Mouse (Mus musculus): ENCODE results near the gene Il6ra. TPM values are rescaled to one million over a fixed set of nuclear protein-coding genes. Genes with fewer than 3 reads are reported as not detected.

Il6ra gene
- polyA plus RNA-seq, 1 experiment from 2014 or later: 1.2 TPM

DNA sequence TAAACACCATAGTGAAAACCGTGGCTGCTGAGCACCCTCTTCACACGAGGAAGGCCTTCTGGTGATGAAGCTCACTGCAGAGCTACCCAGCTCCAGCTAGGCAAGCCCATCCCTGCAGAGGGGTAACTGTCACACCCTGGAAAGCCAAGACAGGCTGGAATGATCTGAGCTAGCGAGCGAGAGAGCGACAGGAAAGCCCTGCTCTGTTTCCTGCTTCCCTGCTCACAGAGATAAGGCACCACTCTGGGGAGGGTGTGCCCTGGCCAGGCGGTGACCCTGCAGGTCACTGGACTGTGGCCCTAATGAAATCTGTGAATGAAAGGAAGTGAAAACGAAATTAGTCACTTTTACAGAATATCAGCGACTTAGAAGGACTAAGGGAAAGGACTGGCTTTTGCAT is 77.6 kb downstream of the Il6ra start:
- Histone ChIP-seq H3K4me1 (peaks cover 12% of the 10 kb centered on the region), H3K27ac (replicated peaks) (no peak overlapping the region), H3K9me3 (replicated peaks) (no peaks in the 10 kb centered on the region), H3K36me3 (no peaks in the 10 kb centered on the region), H3K27me3 (replicated peaks) (peaks cover 37% of the 10 kb centered on the region), H3K9ac (replicated peaks) (no peak overlapping the region), H3K4me3 (replicated peaks) (no peak overlapping the region), H3K4me2 (no peak overlapping the region)
- ATAC-seq (ENCODE audit: low FRiP score): no peak
- 67% methylated on average over 8 of the region's 8 CpGs for WGBS

DNA sequence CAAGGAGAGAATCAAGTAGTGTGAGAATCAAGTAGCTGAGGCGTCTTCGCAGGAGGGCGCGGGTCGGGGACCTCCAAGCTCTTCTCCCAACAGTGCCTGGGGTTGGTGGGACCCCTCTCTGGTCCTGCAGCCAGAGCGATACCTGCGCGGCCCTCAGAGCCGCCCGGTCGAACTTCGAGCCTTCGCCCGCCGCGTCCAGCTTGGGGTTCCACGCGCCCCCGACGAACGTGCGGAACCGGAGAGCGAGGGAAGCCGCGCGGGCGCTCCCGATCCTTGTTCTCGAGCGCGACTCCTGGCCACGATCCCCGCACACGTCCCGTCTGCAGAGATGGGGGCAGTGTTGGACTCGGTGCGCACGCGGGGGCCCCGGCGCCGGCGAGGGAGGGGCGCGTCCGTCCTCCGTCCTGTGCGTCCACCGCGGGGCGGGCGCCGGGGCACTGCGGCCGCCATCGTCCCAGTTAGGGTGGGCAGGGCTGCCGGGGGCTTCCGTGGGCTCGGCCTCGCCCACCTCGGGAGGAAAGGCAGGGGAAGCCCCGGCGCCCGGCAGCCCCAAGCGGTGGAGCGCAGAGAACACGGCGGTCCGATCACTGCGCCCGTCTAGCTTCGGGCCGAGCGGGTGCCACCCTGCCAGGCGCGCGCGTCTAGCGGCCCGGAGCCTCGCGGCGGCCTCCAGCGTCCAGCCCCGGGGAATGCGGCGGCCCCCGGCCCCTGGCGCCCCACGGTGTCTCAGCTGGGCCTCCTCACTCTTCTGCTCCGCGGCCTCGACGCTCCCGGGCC is 82.0 kb downstream of the Il6ra start, which contains the start of gene She:
She (plus strand) TSS at position 556 of the 777 bp plus-strand sequence.
- Histone ChIP-seq H3K27me3 (replicated peaks) (peaks cover 57% of the 10 kb centered on the region), H3K4me3 (replicated peaks) (peak within 1 kb of the TSS; percentile 40), H3K4me1 (peaks cover 12% of the 10 kb centered on the region), H3K9me3 (replicated peaks) (no peaks in the 10 kb centered on the region), H3K36me3 (no peaks in the 10 kb centered on the region), H3K9ac (replicated peaks) (0 out of 2 replicates have a peak within 1 kb of the TSS, but pooled peaks have one; percentile 17), H3K4me2 (peak within 1 kb of the TSS; percentile 58), H3K27ac (replicated peaks) (no peak within 1 kb of the TSS)
- ATAC-seq (ENCODE audit: low FRiP score): no peak
- 2% methylated on average over 83 of the region's 96 CpGs for WGBS

DNA sequence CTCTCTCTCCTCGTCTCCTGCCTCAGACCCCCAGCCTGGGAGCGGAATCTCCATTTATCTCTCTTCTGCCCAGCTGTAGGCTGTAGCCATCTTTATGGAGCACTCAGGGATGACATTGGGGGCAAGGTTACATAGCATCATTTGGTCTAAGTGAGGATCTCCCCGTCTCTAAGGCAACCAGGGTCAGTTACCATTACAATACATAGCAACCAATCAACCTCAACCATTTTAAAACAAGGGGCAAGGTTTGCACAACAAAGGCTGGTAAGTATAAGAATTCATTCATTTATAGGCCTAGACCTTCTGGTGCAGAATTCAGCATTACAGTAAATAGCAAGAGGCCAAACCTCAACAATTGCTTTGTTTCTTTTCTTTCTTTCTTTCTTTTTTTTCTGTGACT is 86.7 kb downstream of the Il6ra start:
- Histone ChIP-seq H3K9me3 (replicated peaks) (no peaks in the 10 kb centered on the region), H3K4me2 (no peak overlapping the region), H3K36me3 (no peaks in the 10 kb centered on the region), H3K27ac (replicated peaks) (no peak overlapping the region), H3K4me1 (peaks cover 6% of the 10 kb centered on the region), H3K9ac (replicated peaks) (no peak overlapping the region), H3K4me3 (replicated peaks) (no peak overlapping the region), H3K27me3 (replicated peaks) (peaks cover 29% of the 10 kb centered on the region)
- ATAC-seq (ENCODE audit: low FRiP score): no peak
- WGBS: 62% methylated on average over 3 of the region's 3 CpGs

DNA sequence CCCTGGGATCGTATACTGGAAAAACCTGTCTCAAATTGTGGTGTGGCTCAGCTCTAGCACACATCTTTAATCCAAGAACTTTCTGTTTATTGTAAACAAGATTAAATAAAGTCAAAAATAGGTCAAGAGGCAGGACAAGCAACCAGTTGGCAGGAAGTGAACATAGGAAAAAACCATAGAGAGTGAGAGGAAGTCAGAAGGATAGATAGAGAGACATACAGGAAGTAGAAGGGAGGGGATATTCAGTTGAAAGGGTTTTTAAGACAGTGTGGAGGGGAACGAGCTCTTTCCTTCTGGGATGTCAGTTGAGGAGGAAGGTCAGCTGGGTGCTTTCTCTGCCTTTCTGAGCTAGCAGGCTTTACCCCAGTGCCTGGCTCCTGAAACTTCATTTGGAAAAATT is 89.4 kb downstream of the Il6ra start:
- no peak for ATAC-seq (ENCODE audit: low FRiP score)
- peaks cover 2% of the 10 kb centered on the region for H3K27me3 ChIP-seq (replicated peaks)
- no peaks in the 10 kb centered on the region for H3K9me3 ChIP-seq (replicated peaks)
- 69% methylated on average over 2 of the region's 2 CpGs for WGBS
- no peak overlapping the region for H3K9ac ChIP-seq (replicated peaks)
- no peaks in the 10 kb centered on the region for H3K36me3 ChIP-seq
- H3K4me1 ChIP-seq: no peaks in the 10 kb centered on the region
- no peak overlapping the region for H3K4me2 ChIP-seq
- no peak overlapping the region for H3K27ac ChIP-seq (replicated peaks)
- no peak overlapping the region for H3K4me3 ChIP-seq (replicated peaks)

DNA sequence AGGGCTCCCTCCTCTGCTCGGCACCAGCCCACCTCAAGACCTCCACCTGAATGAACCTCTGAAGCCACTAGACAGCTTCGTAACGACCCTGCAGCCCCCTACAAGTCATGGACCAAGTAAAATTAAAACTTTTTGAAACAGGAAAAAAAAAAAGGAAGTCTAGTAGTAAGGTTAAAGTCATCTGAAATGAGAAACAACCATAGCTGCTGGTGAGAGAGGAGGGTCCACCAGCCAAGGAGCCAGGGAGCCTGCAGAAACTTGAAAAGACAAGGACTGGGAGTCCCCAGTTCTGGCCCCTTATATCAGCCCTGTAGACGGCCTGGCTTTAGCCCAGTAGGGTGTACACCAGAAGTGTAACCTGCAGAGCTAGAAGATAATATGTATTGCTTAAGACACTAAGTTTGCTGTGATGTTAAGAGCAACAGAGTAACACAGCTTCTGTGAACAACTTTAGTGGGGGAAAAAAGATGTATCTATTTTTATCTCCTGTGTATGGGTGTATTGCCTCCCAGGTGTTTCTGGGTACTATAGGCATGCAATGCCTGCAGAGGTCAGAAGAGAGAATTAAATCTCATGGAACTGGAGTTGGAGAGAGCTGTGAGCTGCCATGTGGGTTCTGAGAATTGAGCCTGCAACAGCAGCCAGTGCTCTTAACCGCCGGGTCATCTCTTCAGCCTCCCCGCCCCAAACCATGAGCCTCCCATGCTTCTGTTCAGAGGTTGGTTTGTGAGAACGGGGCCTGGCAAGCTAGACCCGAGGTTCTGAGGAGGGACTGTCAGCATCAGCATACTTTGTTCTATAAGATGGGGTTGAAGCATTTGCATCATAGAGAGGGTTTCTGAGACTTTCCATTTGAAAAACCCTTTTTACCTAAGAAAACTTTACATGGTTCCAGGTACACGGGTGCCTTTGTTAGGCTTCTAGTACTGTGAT is 91.2 kb downstream of the Il6ra start:
- H3K9ac ChIP-seq (replicated peaks): no peak overlapping the region
- no peak overlapping the region for H3K4me3 ChIP-seq (replicated peaks)
- H3K4me1 ChIP-seq: no peaks in the 10 kb centered on the region
- no peak overlapping the region for H3K27ac ChIP-seq (replicated peaks)
- H3K27me3 ChIP-seq (replicated peaks): no peaks in the 10 kb centered on the region
- no peaks in the 10 kb centered on the region for H3K36me3 ChIP-seq
- ATAC-seq (ENCODE audit: low FRiP score): no peak
- no peaks in the 10 kb centered on the region for H3K9me3 ChIP-seq (replicated peaks)
- no peak overlapping the region for H3K4me2 ChIP-seq
- 75% methylated on average over 10 of the region's 10 CpGs for WGBS

DNA sequence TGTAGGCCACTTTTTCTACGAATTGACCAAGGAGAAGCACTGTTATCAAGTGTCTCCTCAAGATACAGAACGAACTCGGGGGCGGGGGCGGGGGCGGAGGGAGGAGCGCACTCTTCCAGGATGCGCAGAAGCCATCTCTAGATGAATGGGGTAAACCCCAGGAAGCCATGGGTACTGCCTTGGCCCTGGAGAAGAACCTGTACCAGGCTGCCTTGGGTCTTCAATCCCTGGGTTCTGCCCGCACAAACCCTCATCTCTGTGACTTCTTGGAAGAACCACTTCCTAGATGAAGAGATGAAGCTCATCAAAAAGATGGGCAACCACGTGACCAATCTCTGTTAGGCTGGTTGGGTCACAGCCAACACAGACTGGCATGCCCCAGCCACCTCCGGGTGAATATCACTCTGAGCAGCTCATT is 91.9 kb downstream of the Il6ra start:
- Histone ChIP-seq H3K9me3 (replicated peaks) (no peaks in the 10 kb centered on the region), H3K4me1 (no peaks in the 10 kb centered on the region), H3K4me2 (no peak overlapping the region), H3K9ac (replicated peaks) (no peak overlapping the region), H3K27ac (replicated peaks) (no peak overlapping the region), H3K36me3 (no peaks in the 10 kb centered on the region), H3K27me3 (replicated peaks) (no peaks in the 10 kb centered on the region), H3K4me3 (replicated peaks) (no peak overlapping the region)
- no peak for ATAC-seq (ENCODE audit: low FRiP score)
- 88% methylated on average over 11 of the region's 11 CpGs for WGBS

DNA sequence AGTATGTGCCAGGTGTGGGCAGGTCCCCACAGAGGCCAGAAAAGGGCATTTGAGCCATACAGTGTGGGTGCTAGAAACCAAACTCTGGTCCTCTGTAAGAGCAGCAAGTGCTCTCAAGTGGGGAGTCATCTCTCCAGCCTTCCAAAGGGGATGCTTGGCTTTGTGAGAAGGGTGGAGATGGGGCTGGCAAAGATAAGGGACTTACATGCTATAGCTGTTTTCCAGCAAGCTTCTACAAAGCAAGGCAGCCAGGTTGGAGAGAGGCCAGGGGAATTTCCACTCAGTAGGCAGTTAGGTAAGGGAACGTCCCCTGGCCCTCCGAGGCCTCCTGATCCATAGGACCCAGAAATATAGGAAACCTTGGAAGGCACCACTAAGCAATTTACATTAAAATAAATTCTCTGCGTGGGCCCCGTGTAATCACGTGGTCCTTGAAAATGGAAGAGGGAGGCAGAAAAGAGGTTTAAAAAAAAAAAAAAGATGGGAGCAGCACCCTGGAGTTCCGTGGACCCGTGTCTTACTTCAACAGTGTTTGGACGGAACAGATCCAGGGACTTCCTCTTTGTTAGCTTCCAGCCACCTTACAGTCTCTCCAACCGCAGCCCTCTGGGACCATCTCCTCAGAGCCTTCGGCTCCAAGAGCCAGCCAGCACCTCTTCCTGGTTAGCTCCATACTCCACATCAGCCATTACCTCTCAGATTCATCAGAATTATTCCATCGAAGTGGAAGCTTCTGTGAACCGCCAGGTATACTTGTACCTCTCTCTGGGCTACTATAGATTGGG is 92.5 kb downstream of the Il6ra start:
- Histone ChIP-seq H3K4me1 (no peaks in the 10 kb centered on the region), H3K9ac (replicated peaks) (no peak overlapping the region), H3K27ac (replicated peaks) (no peak overlapping the region), H3K4me3 (replicated peaks) (no peak overlapping the region), H3K36me3 (no peaks in the 10 kb centered on the region), H3K9me3 (replicated peaks) (no peaks in the 10 kb centered on the region), H3K27me3 (replicated peaks) (no peaks in the 10 kb centered on the region), H3K4me2 (no peak overlapping the region)
- 90% methylated on average over 12 of the region's 12 CpGs for WGBS
- no peak for ATAC-seq (ENCODE audit: low FRiP score)

DNA sequence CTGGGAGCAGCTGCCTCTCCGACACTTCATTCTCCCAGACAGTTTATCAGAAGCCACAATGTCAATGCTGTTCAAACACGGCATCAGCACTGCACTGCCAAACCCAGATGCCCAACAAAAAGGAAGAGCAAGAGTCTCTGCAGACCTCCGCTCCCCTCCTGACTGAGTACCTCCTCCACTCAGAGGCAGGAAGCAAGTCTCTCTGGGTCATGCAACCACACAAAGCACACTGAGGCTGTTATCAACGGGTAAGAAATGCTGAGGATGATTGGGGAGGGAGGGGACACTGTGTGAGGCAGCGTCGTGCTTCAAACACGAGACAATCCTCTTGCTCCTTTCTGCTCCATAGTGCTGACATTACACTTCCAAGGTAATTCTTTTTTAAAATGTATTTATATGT is 93.1 kb downstream of the Il6ra start:
- H3K27me3 ChIP-seq (replicated peaks): no peaks in the 10 kb centered on the region
- no peaks in the 10 kb centered on the region for H3K4me1 ChIP-seq
- H3K36me3 ChIP-seq: no peaks in the 10 kb centered on the region
- no peaks in the 10 kb centered on the region for H3K9me3 ChIP-seq (replicated peaks)
- no peak for ATAC-seq (ENCODE audit: low FRiP score)
- no peak overlapping the region for H3K4me2 ChIP-seq
- H3K27ac ChIP-seq (replicated peaks): no peak overlapping the region
- H3K4me3 ChIP-seq (replicated peaks): no peak overlapping the region
- no peak overlapping the region for H3K9ac ChIP-seq (replicated peaks)
- 79% methylated on average over 7 of the region's 7 CpGs for WGBS

DNA sequence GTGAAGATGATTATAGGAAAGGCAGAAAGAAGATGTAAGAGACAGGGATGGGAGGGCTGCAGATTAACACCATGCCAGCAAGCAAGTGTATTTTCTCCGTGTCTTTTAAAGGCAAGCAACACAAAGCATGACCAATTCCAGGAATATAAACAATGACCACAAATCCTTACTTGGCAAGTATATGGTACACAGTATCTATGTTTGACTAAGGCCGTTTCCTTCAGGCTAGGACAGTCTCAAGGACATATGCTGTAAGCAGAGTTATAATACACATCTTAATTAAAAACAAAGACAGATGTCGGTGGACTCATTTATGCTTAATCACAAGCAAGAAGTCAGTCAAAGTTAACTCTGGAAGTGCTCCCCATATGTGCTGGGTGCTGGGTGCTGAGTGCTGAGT is 94.4 kb downstream of the Il6ra start:
- Histone ChIP-seq H3K27ac (replicated peaks) (no peak overlapping the region), H3K4me3 (replicated peaks) (no peak overlapping the region), H3K4me1 (no peaks in the 10 kb centered on the region), H3K27me3 (replicated peaks) (no peaks in the 10 kb centered on the region), H3K36me3 (no peaks in the 10 kb centered on the region), H3K9ac (replicated peaks) (no peak overlapping the region), H3K4me2 (no peak overlapping the region), H3K9me3 (replicated peaks) (no peaks in the 10 kb centered on the region)
- no peak for ATAC-seq (ENCODE audit: low FRiP score)
- WGBS: 81% methylated on average over 3 of the region's 3 CpGs

DNA sequence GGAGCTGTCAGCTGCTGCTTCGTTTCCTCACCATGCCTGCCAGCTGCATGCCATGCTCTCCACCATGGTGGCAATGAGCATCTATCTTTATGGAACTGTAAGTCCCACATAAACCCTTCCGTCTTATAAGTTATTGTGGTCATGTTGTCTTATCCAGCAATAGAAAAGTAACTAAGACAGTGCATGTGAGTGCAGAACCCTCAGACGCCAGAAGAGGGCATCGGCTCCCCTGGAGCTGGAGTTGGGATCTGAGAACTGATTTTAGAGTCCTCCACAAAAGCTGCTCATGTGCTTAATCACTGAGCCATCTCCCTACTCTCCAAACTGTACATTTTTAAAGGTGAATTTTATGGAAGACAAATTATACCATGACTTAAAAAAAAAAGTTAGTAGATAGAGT is 95.9 kb downstream of the Il6ra start:
- no peak overlapping the region for H3K4me2 ChIP-seq
- no peaks in the 10 kb centered on the region for H3K9me3 ChIP-seq (replicated peaks)
- no peak for ATAC-seq (ENCODE audit: low FRiP score)
- no peaks in the 10 kb centered on the region for H3K4me1 ChIP-seq
- 69% methylated on average over 4 of the region's 4 CpGs for WGBS
- H3K36me3 ChIP-seq: no peaks in the 10 kb centered on the region
- H3K27me3 ChIP-seq (replicated peaks): no peaks in the 10 kb centered on the region
- H3K9ac ChIP-seq (replicated peaks): no peak overlapping the region
- no peak overlapping the region for H3K4me3 ChIP-seq (replicated peaks)
- no peak overlapping the region for H3K27ac ChIP-seq (replicated peaks)
